Comparison of ENCODE assay signal across 27 mouse cellular contexts in genomic region chrX:143762556-143762955, GRCm38 (mm10).
DNase-seq lines count a peak whose midpoint lies in the region; ATAC-seq and TF ChIP-seq lines count a peak whose summit lies in the region.
"Had no signal": no experiment of that assay in that cellular context is flagged by ENCODE, and none has a peak within 500 bp of the region (broad histone marks: within the 10 kb centered on the region; RNA-seq: fewer than 3 reads in every experiment).

No protein-coding gene starts in this region.

- no peak for TF ChIP-seq EP300 in lung, postnatal 0 days (IDR thresholded peaks at IDR 0.05)

- ATAC-seq in lung, postnatal 0 days = no peak
- ATAC-seq in Patski = peak; percentile 71
- no peak; the same call in 1 of the 2 replicates for ATAC-seq in limb, embryonic 14.5 days (ENCODE audit: low FRiP score, low read depth)
- ATAC-seq: forebrain, postnatal 0 days had no signal

- no peak overlapping the region for H3K27ac ChIP-seq in lung, postnatal 0 days (ENCODE audit: low read length)
- no peak overlapping the region for H3K27ac ChIP-seq in limb, embryonic 14.5 days (replicated peaks; ENCODE audit: low read depth, low read length)
- H3K27ac ChIP-seq: embryonic facial prominence, embryonic 13.5 days; hindbrain, embryonic 10.5 days; hindbrain, embryonic 15.5 days; layer of hippocampus, adult 2 months; liver, embryonic 15.5 days had no signal

- no peak for TF ChIP-seq POLR2A in limb, embryonic 14.5 days (IDR thresholded peaks at IDR 0.05; ENCODE audit: borderline replicate concordance, extremely low read depth, insufficient read depth, insufficient read length)

- H3K4me2 ChIP-seq in lung, postnatal 0 days (replicated peaks; ENCODE audit: low read depth, low read length) = no peak overlapping the region
- no peak overlapping the region for H3K4me2 ChIP-seq in limb, embryonic 14.5 days (replicated peaks; ENCODE audit: low read depth, low read length, severe bottlenecking)
- H3K4me2 ChIP-seq: embryonic facial prominence, embryonic 13.5 days; hindbrain, embryonic 15.5 days; liver, embryonic 15.5 days had no signal

- H3K9ac ChIP-seq in lung, postnatal 0 days (replicated peaks; ENCODE audit: low read depth) = no peak overlapping the region
- H3K9ac ChIP-seq in limb, embryonic 14.5 days (ENCODE audit: low read depth, low read length, severe bottlenecking) = no peak overlapping the region
- H3K9ac ChIP-seq: embryonic facial prominence, embryonic 13.5 days; forebrain, postnatal 0 days; hindbrain, embryonic 15.5 days; liver, embryonic 15.5 days had no signal

- no peaks in the 10 kb centered on the region for H3K36me3 ChIP-seq in lung, postnatal 0 days (ENCODE audit: insufficient read depth, low read length)
- H3K36me3 ChIP-seq in limb, embryonic 14.5 days (ENCODE audit: control insufficient read depth, insufficient read depth, low read length) = no peaks in the 10 kb centered on the region
- H3K36me3 ChIP-seq: embryonic facial prominence, embryonic 13.5 days; hindbrain, embryonic 10.5 days; hindbrain, embryonic 15.5 days; liver, embryonic 15.5 days had no signal

- POLR2A ChIA-PET in Patski (lab: Charles Lee) = no interaction called here

- DNase-seq in layer of hippocampus, adult 9-11 months = peak; percentile 2
- DNase-seq in layer of hippocampus, postnatal 14 days (ENCODE audit: low spot score in 2 of 2) = no peak
- peak; percentile 37 for DNase-seq in lung, postnatal 0 days (ENCODE audit: low spot score)
- no peak for DNase-seq in lung, postnatal 36 days
- DNase-seq in Patski (ENCODE audit: low read depth, low spot score) = peak; percentile 41
- peak; percentile 66 for DNase-seq in limb, embryonic 14.5 days (ENCODE audit: low spot score)
- DNase-seq in retina, postnatal 1 day = no peak
- DNase-seq: cerebellum, adult 11 months; cerebellum, adult 9-10 months; cerebellum, postnatal 36 days; forebrain, postnatal 0 days; gastrocnemius, postnatal 10 days; heart, postnatal 14 days; kidney, adult 18-20 months; kidney, postnatal 36 days; layer of hippocampus, postnatal 36 days; left cerebral cortex, postnatal 4 days; midbrain, embryonic 14.5 days; right cerebral cortex, postnatal 14 days; thymus, postnatal 4 days had no signal

- H3K4me1 ChIP-seq in lung, postnatal 0 days (ENCODE audit: insufficient read depth, low read depth, low read length) = no peaks in the 10 kb centered on the region
- no peaks in the 10 kb centered on the region for H3K4me1 ChIP-seq in limb, embryonic 14.5 days (ENCODE audit: control insufficient read depth, insufficient read depth, low read length)
- H3K4me1 ChIP-seq: embryonic facial prominence, embryonic 13.5 days; hindbrain, embryonic 10.5 days; hindbrain, embryonic 15.5 days; liver, embryonic 15.5 days had no signal

- H3K27me3 ChIP-seq in lung, postnatal 0 days (replicated peaks; ENCODE audit: insufficient read depth, low read length) = no peaks in the 10 kb centered on the region
- H3K27me3 ChIP-seq in Patski = peaks cover 46% of the 10 kb centered on the region
- no peaks in the 10 kb centered on the region for H3K27me3 ChIP-seq in limb, embryonic 14.5 days (ENCODE audit: control insufficient read depth, insufficient read depth, low read length)
- H3K27me3 ChIP-seq: CH12.LX; hindbrain, embryonic 15.5 days; liver, embryonic 15.5 days had no signal

- CTCF ChIA-PET in Patski (lab: Charles Lee) = interaction anchor here (1.6 kb wide), 1 partner anchor 23 kb away, joined by 4 read pairs; no protein-coding TSS in a partner anchor

- TF ChIP-seq CTCF in lung, postnatal 0 days (IDR thresholded peaks at IDR 0.05) = no peak
- no peak for TF ChIP-seq CTCF in Patski (IDR thresholded peaks at IDR 0.05)

- in situ Hi-C loops in Patski (cut with MboI; ENCODE audit: low pct_unique_long_range_greater_than_20kb) = no loop called here

- H3K9me3 ChIP-seq in lung, postnatal 0 days (ENCODE audit: low read length) = no peaks in the 10 kb centered on the region
- H3K9me3 ChIP-seq in limb, embryonic 14.5 days (ENCODE audit: control insufficient read depth, low read length) = no peaks in the 10 kb centered on the region
- H3K9me3 ChIP-seq: embryonic facial prominence, embryonic 13.5 days; hindbrain, embryonic 10.5 days; hindbrain, embryonic 15.5 days; liver, embryonic 15.5 days had no signal

- no peak overlapping the region for H3K4me3 ChIP-seq in lung, postnatal 0 days (ENCODE audit: low read depth, low read length)
- no peak overlapping the region for H3K4me3 ChIP-seq in limb, embryonic 14.5 days (replicated peaks; ENCODE audit: low read length)
- H3K4me3 ChIP-seq: embryonic facial prominence, embryonic 13.5 days; erythroblast, embryonic 14.5 days; hindbrain, embryonic 10.5 days; hindbrain, embryonic 15.5 days; layer of hippocampus, adult 2 months; liver, embryonic 15.5 days had no signal

- WGBS in lung, postnatal 0 days = 58% methylated on average over 3 of the region's 3 CpGs
- WGBS in limb, embryonic 14.5 days = 49% methylated on average over 3 of the region's 3 CpGs

Comparison
In these comparisons a context has a peak if more than half of its experiments do, and no peak if none do; other contexts are left out.
1. DNase-seq: peak in layer of hippocampus, adult 9-11 months (single experiment), lung, postnatal 0 days (single experiment), Patski (single experiment) and limb, embryonic 14.5 days (single experiment); none in layer of hippocampus, postnatal 14 days (0 of 2), lung, postnatal 36 days (single experiment) and retina, postnatal 1 day (single experiment).